Mouse (Mus musculus) liver, postnatal 0 days (tissue): ENCODE results near the gene Ubash3a. TPM values are rescaled to one million over a fixed set of nuclear protein-coding genes. Genes with fewer than 3 reads are reported as not detected.

Source experiments
- ATAC-seq: fragments of 200-750 bp; cut with Nextera tagmentation; 2 replicates; pipeline ENCODE4 v1.8.0; 2017; ENCODE audit warnings: mild to moderate bottlenecking, moderate library complexity
- DNase-seq: peaks from one replicate; pipeline ENCODE4 v3.0.0-alpha.2; 2016
- H3K27ac ChIP-seq: fragments of 300-500 bp; sonication (generic); 2 replicates; pipeline ENCODE4 v1.5.1; 2014; ENCODE audit warnings: antibody characterized with exemption, moderate library complexity, mild to moderate bottlenecking, low read depth
- H3K27me3 ChIP-seq: fragments of 300-500 bp; sonication (generic); 2 replicates; pipeline ENCODE4 v1.6.1; 2014; ENCODE audit warnings: low read length, control low read depth, mixed read lengths; ENCODE audit not compliant: insufficient read depth
- H3K36me3 ChIP-seq: fragments of 300-500 bp; sonication (generic); replicated peaks from 2 replicates; pipeline ENCODE4 v1.6.1; 2014; ENCODE audit warnings: mild to moderate bottlenecking, control low read depth, low read length, moderate library complexity, mixed read lengths; ENCODE audit not compliant: insufficient read depth
- H3K4me1 ChIP-seq: fragments of 300-500 bp; sonication (generic); 2 replicates; pipeline ENCODE4 v1.6.1; 2014; ENCODE audit warnings: antibody characterized with exemption, mild to moderate bottlenecking, control low read depth; ENCODE audit not compliant: insufficient read depth
- H3K4me2 ChIP-seq: fragments of 300-500 bp; sonication (generic); 2 replicates; pipeline ENCODE4 v1.6.1; 2014; ENCODE audit warnings: low read depth, mild to moderate bottlenecking, low read length, moderate library complexity, mixed read lengths
- H3K4me3 ChIP-seq: fragments of 300-500 bp; sonication (generic); 2 replicates; pipeline ENCODE4 v1.5.1; 2014; ENCODE audit warnings: low read depth, low read length
- H3K9ac ChIP-seq: fragments of 300-500 bp; sonication (generic); replicated peaks from 2 replicates; pipeline ENCODE4 v1.6.1; 2014; ENCODE audit warnings: mild to moderate bottlenecking, moderate library complexity
- H3K9me3 ChIP-seq: fragments of 300-500 bp; sonication (generic); 2 replicates; pipeline ENCODE4 v1.6.1; 2016; ENCODE audit warnings: mild to moderate bottlenecking, control low read depth, low read length, mixed read lengths
- CTCF ChIP-seq: sonication (generic); IDR thresholded peaks from 2 replicates; pipeline ENCODE4 v1.5.1; 2016; ENCODE audit warnings: antibody characterized with exemption, low read depth
- EP300 ChIP-seq: IDR thresholded peaks from 2 replicates; pipeline ENCODE4 v1.6.1; 2016; ENCODE audit warnings: antibody characterized with exemption, low read depth, mild to moderate bottlenecking
- WGBS: fragments of 180-500 bp; shearing (Covaris S2); extraction: QIAGEN DNeasy Blood & Tissue Kit; methylation state at CpG from one replicate; pipeline ENCODE4 v1.1.7; 2014; ENCODE audit not compliant: insufficient replicate concordance; 5-methylcytosine and 5-hydroxymethylcytosine counted together
- polyA plus RNA-seq: library from polyadenylated mRNA; unstranded; fragments of >200 nt; fragmentation: Nextera tagmentation; extraction: Ambion mirVana; gene quantifications from 2 replicates; pipeline ENCODE4 v1.2.1, GENCODE M21; 2015

Ubash3a gene
- polyA plus RNA-seq, 1 experiment from 2014 or later = 4.6 TPM

GRCm38 (mm10) chr17:31192663-31193062 is 15.0 kb upstream of the Ubash3a start:
- H3K9me3 ChIP-seq = no peaks in the 10 kb centered on the region
- H3K4me2 ChIP-seq = 0 out of 2 replicates have a peak overlapping the region, but pooled peaks have one; percentile 1
- no peak overlapping the region for H3K9ac ChIP-seq
- no peak overlapping the region for H3K4me3 ChIP-seq
- 54% methylated on average over 2 of the region's 2 CpGs for WGBS
- no peaks in the 10 kb centered on the region for H3K27me3 ChIP-seq
- 0 out of 2 replicates have a peak, but pooled peaks cover 7% of the 10 kb centered on the region for H3K4me1 ChIP-seq
- no peak for TF ChIP-seq CTCF
- TF ChIP-seq EP300 = peak; percentile 19; the same call in 1 of the 2 replicates
- H3K27ac ChIP-seq = peak overlapping the region; percentile 59
- no peaks in the 10 kb centered on the region for H3K36me3 ChIP-seq
- DNase-seq = no peak
- no peak for ATAC-seq

- no peaks in the 10 kb centered on the region for H3K9me3 ChIP-seq
- 0 out of 2 replicates have a peak, but pooled peaks cover 7% of the 10 kb centered on the region for H3K4me1 ChIP-seq
- ATAC-seq (no peak), DNase-seq (no peak)
- TF ChIP-seq CTCF (no peak), EP300 (no peak)
- no peak overlapping the region for H3K4me3 ChIP-seq
- H3K9ac ChIP-seq = no peak overlapping the region
- 77% methylated on average over 9 of the region's 9 CpGs for WGBS
- H3K36me3 ChIP-seq = no peaks in the 10 kb centered on the region
- no peak overlapping the region for H3K4me2 ChIP-seq
- no peaks in the 10 kb centered on the region for H3K27me3 ChIP-seq
- H3K27ac ChIP-seq = peak overlapping the region; percentile 59
Measured at GRCm38 (mm10) chr17:31193360-31193759, 14.3 kb upstream of the Ubash3a start.

GRCm38 (mm10) chr17:31195207-31195606 is 12.5 kb upstream of the Ubash3a start:
- Histone ChIP-seq H3K9ac (no peak overlapping the region), H3K27ac (peak overlapping the region; percentile 29), H3K4me1 (0 out of 2 replicates have a peak, but pooled peaks cover 7% of the 10 kb centered on the region), H3K9me3 (no peaks in the 10 kb centered on the region), H3K4me2 (no peak overlapping the region), H3K36me3 (no peaks in the 10 kb centered on the region), H3K27me3 (no peaks in the 10 kb centered on the region), H3K4me3 (no peak overlapping the region)
- ATAC-seq = no peak
- WGBS = 53% methylated on average over 6 of the region's 6 CpGs
- TF ChIP-seq EP300 = no peak
- no peak for TF ChIP-seq CTCF
- DNase-seq = no peak

GRCm38 (mm10) chr17:31196283-31196682 is 11.4 kb upstream of the Ubash3a start:
- Histone ChIP-seq H3K4me3 (no peak overlapping the region), H3K27ac (peak overlapping the region; percentile 23; the same call in 1 of the 2 replicates), H3K4me2 (no peak overlapping the region), H3K36me3 (no peaks in the 10 kb centered on the region), H3K4me1 (0 out of 2 replicates have a peak, but pooled peaks cover 7% of the 10 kb centered on the region), H3K9ac (no peak overlapping the region), H3K9me3 (no peaks in the 10 kb centered on the region), H3K27me3 (no peaks in the 10 kb centered on the region)
- TF ChIP-seq EP300 = no peak
- no peak for TF ChIP-seq CTCF
- DNase-seq (no peak), ATAC-seq (0 out of 2 replicates have a peak, but pooled peaks have one; percentile 15)
- WGBS = 66% methylated on average over 7 of the region's 7 CpGs

GRCm38 (mm10) chr17:31198877-31199276 is 8.8 kb upstream of the Ubash3a start, which contains the start of gene Tmprss3:
Tmprss3 (minus strand) TSS chr17:31198977.
- no peak for DNase-seq
- Histone ChIP-seq H3K27ac (no peak within 1 kb of the TSS), H3K4me2 (no peak within 1 kb of the TSS), H3K4me1 (0 out of 2 replicates have a peak, but pooled peaks cover 7% of the 10 kb centered on the region), H3K9me3 (no peaks in the 10 kb centered on the region), H3K4me3 (no peak within 1 kb of the TSS), H3K9ac (no peak within 1 kb of the TSS), H3K36me3 (no peaks in the 10 kb centered on the region), H3K27me3 (no peaks in the 10 kb centered on the region)
- TF ChIP-seq EP300 = no peak
- TF ChIP-seq CTCF = no peak
- 81% methylated on average over 11 of the region's 11 CpGs for WGBS
- no peak for ATAC-seq

GRCm38 (mm10) chr17:31208654-31209053 is 981 bp downstream of the Ubash3a start:
- DNase-seq (no peak), ATAC-seq (no peak)
- Histone ChIP-seq H3K36me3 (no peaks in the 10 kb centered on the region), H3K27me3 (no peaks in the 10 kb centered on the region), H3K4me1 (peaks cover 15% of the 10 kb centered on the region), H3K9me3 (no peaks in the 10 kb centered on the region), H3K4me3 (peak overlapping the region; percentile 19), H3K27ac (no peak overlapping the region), H3K9ac (no peak overlapping the region), H3K4me2 (peak overlapping the region; percentile 67)
- WGBS = 43% methylated on average over 8 of the region's 8 CpGs
- no peak for TF ChIP-seq CTCF
- no peak for TF ChIP-seq EP300

- no peak for TF ChIP-seq EP300
- no peak for TF ChIP-seq CTCF
- Histone ChIP-seq H3K27ac (no peak overlapping the region), H3K4me2 (peak overlapping the region; percentile 67), H3K36me3 (no peaks in the 10 kb centered on the region), H3K9ac (no peak overlapping the region), H3K9me3 (no peaks in the 10 kb centered on the region), H3K27me3 (no peaks in the 10 kb centered on the region), H3K4me1 (peaks cover 15% of the 10 kb centered on the region), H3K4me3 (no peak overlapping the region)
- DNase-seq = no peak
- ATAC-seq = no peak
- 85% methylated on average over 11 of the region's 11 CpGs for WGBS
Measured at GRCm38 (mm10) chr17:31209376-31209930, 1.8 kb downstream of the Ubash3a start.
